Mouse (Mus musculus) adrenal gland, postnatal 4 days (tissue): ENCODE measurements around the gene Hba-a1. TPM values are rescaled to one million over a fixed set of nuclear protein-coding genes. Genes with fewer than 3 reads are reported as not detected.

Experiments used
- total RNA-seq, 2 experiments: library from RNA; stranded (reverse); gene quantifications; 2 replicates each; pipeline ENCODE4 v1.2.3; 2021

Hba-a1 gene
- total RNA-seq, 2 experiments from 2014 or later, result 4,498 to 5,274 TPM

Other genes starting within 250 kb of the Hba-a1 start
- gene Il9r, start 83.2 kb upstream of the Hba-a1 start, total RNA-seq, result under 1 TPM; 0.17 to 0.40 TPM
- 10 to 100 TPM; 19.5 to 20.2 TPM for gene Snrnp25, start 78.1 kb upstream of the Hba-a1 start, total RNA-seq
- 10 to 100 TPM; 43.7 to 47.5 TPM for gene Rhbdf1, start 61.2 kb upstream of the Hba-a1 start, total RNA-seq
- gene Mpg, start 57.0 kb upstream of the Hba-a1 start, total RNA-seq, result 10 to 100 TPM; 38.5 to 40.6 TPM
- gene Nprl3, start 15.8 kb upstream of the Hba-a1 start, total RNA-seq, result 10 to 100 TPM; 73.7 to 77.3 TPM
- not detected for gene Hba-x, start 7.1 kb upstream of the Hba-a1 start, total RNA-seq
- 1 to 10 TPM; 3.9 to 5.3 TPM for gene Hbq1b, start 3.5 kb downstream of the Hba-a1 start, total RNA-seq
- 1,000 to 10,000 TPM; 3,034 to 3,470 TPM for gene Hba-a2, start 13.0 kb downstream of the Hba-a1 start, total RNA-seq
- 1 to 10 TPM in 1 of 2 experiments, not detected in 1; 1.5 TPM for gene Hbq1a, start 16.6 kb downstream of the Hba-a1 start, total RNA-seq
- gene Sh3pxd2b, start 64.3 kb downstream of the Hba-a1 start, total RNA-seq, result 10 to 100 TPM; 23.4 to 29.2 TPM
- gene Ubtd2, start 171.9 kb downstream of the Hba-a1 start, total RNA-seq, result 10 to 100 TPM; 26.1 to 30.9 TPM
- gene Efcab9, start 248.6 kb downstream of the Hba-a1 start, total RNA-seq, result 1 to 10 TPM in 1 of 2 experiments, under 1 TPM in 1; 0.42 to 1.6 TPM
- 10 to 100 TPM in 1 of 2 experiments, 1 to 10 TPM in 1; 9.0 to 11.5 TPM for gene Stk10, start 249.8 kb downstream of the Hba-a1 start, total RNA-seq